Mouse (Mus musculus): Measurements from ENCODE around the gene Sez6. TPM values are rescaled to one million over a fixed set of nuclear protein-coding genes. Genes with fewer than 3 reads are reported as not detected.

The Sez6 gene
- polyA plus RNA-seq, 1 experiment from 2014 or later: 13.8 TPM

DNA sequence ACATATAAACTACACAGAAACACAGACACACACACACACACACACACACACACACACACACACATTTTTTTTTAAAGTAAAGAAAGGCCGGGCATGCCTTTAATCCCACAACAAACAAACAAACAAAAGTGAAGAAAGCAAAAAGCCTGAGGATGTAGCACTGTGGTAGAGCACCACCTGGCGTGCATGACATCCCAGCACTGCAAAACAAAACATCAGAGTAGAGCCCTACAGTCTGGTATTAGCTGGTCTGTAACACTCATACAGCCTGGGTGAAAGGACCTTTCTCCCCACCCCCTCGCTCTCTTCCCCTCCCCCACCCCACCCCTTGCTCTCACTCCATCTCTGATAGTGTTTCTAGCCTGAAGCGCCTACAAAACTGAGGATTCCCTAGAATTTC, 45.3 kb downstream of the Sez6 start:
- ATAC-seq (ENCODE audit: insufficient read depth, low FRiP score, low TSS enrichment): no peak
- 37% methylated on average over 4 of the region's 4 CpGs for WGBS

DNA sequence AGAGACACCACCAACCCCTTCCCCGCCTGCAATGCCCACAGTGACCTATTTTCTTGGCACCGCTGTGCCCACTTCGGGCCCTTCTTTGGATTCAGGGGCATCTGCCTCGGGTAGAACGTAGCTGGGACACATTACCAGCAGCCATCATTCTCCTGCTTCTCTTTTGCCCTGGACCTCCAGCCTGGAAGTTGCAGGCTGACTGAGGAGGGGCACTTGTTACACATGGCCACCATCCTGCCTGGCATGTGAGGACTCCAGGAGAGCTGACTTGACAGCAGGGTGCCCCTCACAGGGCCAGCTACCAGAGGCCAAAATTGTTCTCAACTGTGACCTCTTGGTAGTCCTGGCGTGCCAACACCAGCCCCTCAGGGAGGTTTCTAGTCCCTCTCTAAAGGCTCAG, 47.6 kb downstream of the Sez6 start:
- ATAC-seq (ENCODE audit: insufficient read depth, low FRiP score, low TSS enrichment): no peak
- Histone ChIP-seq H3K9me3 (ENCODE audit: control insufficient read depth, low read length) (no peaks in the 10 kb centered on the region), H3K27me3 (ENCODE audit: control insufficient read depth, insufficient read depth, low read length) (no peaks in the 10 kb centered on the region; the same call in 1 of the 2 replicates), H3K9ac (ENCODE audit: low read length) (no peak overlapping the region), H3K36me3 (ENCODE audit: control insufficient read depth, insufficient read depth, low read length) (no peaks in the 10 kb centered on the region), H3K27ac (ENCODE audit: low read depth, low read length) (no peak overlapping the region), H3K4me3 (ENCODE audit: low read depth, low read length) (no peak overlapping the region), H3K4me2 (ENCODE audit: low read depth) (no peak overlapping the region), H3K4me1 (ENCODE audit: control insufficient read depth, insufficient read depth, low read length) (no peaks in the 10 kb centered on the region)
- no peak for DNase-seq (ENCODE audit: low spot score)
- 81% methylated on average over 6 of the region's 6 CpGs for WGBS

More for the DNA sequence above, 45.3 kb downstream of the Sez6 start:
- H3K36me3 ChIP-seq (ENCODE audit: control insufficient read depth, insufficient read depth, low read length): no peaks in the 10 kb centered on the region
- DNase-seq (ENCODE audit: low spot score): no peak
- H3K27ac ChIP-seq (ENCODE audit: low read depth, low read length): no peak overlapping the region
- H3K9me3 ChIP-seq (ENCODE audit: control insufficient read depth, low read length): no peaks in the 10 kb centered on the region
- no peak overlapping the region for H3K4me3 ChIP-seq (ENCODE audit: low read depth, low read length)
- no peak overlapping the region for H3K4me2 ChIP-seq (ENCODE audit: low read depth)
- peaks cover 2% of the 10 kb centered on the region; the same call in 1 of the 2 replicates for H3K27me3 ChIP-seq (ENCODE audit: control insufficient read depth, insufficient read depth, low read length)
- H3K4me1 ChIP-seq (ENCODE audit: control insufficient read depth, insufficient read depth, low read length): no peaks in the 10 kb centered on the region
- H3K9ac ChIP-seq (ENCODE audit: low read length): no peak overlapping the region

DNA sequence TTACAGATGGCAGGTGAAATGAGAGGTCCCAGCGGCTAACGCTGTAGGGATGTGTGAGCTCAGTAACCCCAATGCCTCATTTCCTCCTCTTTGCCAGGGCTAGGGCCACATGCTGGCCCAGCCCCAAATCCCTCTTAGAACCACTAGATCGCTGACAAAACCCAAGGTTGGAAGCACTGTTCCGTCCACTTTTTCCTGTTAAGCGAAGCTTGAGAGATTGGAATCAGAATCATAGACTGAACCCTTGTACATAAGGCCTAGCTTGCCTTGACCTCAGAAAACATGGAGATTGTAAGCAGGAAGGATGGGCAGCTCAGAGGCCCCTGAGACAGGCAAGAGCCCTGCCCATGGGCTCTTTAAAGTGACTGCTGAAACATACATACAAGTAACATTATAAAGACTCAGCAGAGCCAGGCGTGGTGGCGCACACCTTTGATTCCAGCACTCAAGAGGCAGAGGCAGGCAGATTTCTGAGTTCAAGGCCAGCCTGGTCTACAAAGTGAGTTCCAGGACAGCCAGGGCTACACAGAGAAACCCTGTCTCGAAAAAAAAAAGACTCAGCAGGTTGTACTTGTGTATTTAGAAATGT, 48.7 kb downstream of the Sez6 start:
- 79% methylated on average over 8 of the region's 8 CpGs for WGBS
- Histone ChIP-seq H3K36me3 (ENCODE audit: control insufficient read depth, insufficient read depth, low read length) (no peaks in the 10 kb centered on the region), H3K9ac (ENCODE audit: low read length) (no peak overlapping the region), H3K4me2 (ENCODE audit: low read depth) (no peak overlapping the region), H3K4me1 (ENCODE audit: control insufficient read depth, insufficient read depth, low read length) (no peaks in the 10 kb centered on the region), H3K27me3 (ENCODE audit: control insufficient read depth, insufficient read depth, low read length) (no peaks in the 10 kb centered on the region; the same call in 1 of the 2 replicates), H3K9me3 (ENCODE audit: control insufficient read depth, low read length) (no peaks in the 10 kb centered on the region), H3K4me3 (ENCODE audit: low read depth, low read length) (no peak overlapping the region), H3K27ac (ENCODE audit: low read depth, low read length) (no peak overlapping the region)
- DNase-seq (ENCODE audit: low spot score): no peak
- no peak for ATAC-seq (ENCODE audit: insufficient read depth, low FRiP score, low TSS enrichment)

DNA sequence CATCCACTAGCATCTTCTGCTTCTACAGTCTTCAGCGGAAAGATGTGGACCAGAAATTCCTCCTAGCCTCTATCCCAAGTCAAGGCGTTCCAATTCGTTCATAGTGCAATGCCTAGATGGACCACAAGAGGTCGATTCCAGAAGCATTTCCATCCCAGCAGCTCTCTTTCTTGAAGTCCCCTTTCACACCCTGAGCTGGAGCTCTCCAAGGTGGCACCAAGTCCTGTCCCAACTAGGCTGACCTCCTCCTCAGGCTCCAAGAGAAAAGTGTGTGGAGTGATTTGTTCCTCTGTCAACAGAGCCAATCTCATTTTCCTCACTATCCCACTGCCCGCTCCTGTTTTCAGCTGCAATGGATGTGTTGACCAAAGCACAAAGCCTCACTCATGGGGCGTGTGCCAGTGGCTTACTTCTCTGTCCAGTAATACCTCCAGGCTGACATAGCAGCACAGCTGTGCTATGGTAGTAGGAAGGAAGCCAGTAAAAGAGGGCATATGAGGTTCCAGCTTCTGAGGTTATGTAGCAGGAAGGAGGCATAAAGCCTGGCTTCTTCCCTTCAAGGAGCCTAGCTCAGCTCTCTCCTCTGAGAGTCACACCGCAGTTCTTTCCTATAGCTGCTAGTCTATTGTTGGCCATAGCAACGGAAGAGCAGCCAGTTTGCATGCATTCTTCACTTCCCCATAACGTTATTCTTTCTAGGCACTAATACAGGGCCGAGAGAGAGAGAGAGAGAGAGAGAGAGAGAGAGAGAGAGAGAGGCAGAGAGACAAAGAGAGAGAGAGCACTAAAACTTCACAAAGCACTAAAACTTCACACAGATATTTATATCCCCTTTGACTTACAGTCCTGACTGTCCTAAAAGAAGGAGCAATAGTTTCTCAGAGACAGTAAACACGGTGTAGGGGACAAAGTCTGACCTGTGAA, 49.9 kb downstream of the Sez6 start:
- 34% methylated on average over 11 of the region's 11 CpGs for WGBS
- no peaks in the 10 kb centered on the region for H3K9me3 ChIP-seq (ENCODE audit: control insufficient read depth, low read length)
- no peak overlapping the region for H3K27ac ChIP-seq (ENCODE audit: low read depth, low read length)
- no peak overlapping the region for H3K4me3 ChIP-seq (ENCODE audit: low read depth, low read length)
- no peak overlapping the region for H3K4me2 ChIP-seq (ENCODE audit: low read depth)
- no peaks in the 10 kb centered on the region; the same call in 1 of the 2 replicates for H3K27me3 ChIP-seq (ENCODE audit: control insufficient read depth, insufficient read depth, low read length)
- no peaks in the 10 kb centered on the region for H3K36me3 ChIP-seq (ENCODE audit: control insufficient read depth, insufficient read depth, low read length)
- no peak overlapping the region for H3K9ac ChIP-seq (ENCODE audit: low read length)
- ATAC-seq (ENCODE audit: insufficient read depth, low FRiP score, low TSS enrichment) (no peak), DNase-seq (ENCODE audit: low spot score) (peak; percentile 44)
- peaks cover 4% of the 10 kb centered on the region; the same call in 1 of the 2 replicates for H3K4me1 ChIP-seq (ENCODE audit: control insufficient read depth, insufficient read depth, low read length)

DNA sequence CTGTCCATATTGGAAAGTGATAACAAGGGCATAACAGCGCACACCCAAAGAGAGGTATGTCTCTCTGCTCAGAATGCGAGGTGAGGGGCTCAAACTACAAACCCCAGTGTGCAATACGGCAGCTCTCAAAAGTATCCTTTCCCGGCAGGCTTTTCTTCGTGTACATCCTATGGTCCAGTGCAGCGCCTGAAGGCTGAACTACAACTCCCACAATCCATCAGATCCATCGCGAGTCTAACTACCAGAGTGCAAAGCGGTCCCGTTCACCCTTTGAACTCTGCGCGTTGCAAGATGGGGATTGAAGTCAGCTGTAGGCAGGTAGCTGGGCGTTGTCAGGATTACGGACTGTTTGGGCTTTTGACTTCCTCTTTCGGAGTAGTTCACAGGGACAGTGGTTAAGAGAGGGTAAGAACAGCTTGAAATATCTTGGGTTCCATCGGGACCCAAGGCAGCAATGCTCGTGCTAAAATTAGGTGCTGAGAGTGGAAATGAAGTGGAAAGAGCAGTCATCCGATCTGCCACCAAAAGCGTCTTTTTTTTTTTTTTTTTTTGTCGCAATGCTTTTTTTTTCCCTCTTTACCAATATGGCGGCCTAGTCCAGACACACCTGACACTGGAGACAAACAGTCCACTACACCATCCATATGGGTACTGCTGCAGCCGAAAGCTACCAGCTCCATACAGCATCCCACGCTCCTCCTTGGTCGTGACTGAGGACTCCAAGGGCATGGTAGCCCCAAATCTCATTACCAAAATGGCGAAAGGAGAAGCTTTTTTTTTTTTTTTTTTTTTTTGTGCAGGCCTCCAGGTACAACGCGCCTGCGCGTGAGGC, 51.2 kb downstream of the Sez6 start:
- Histone ChIP-seq H3K9ac (ENCODE audit: low read length) (peak overlapping the region; percentile 49), H3K4me1 (ENCODE audit: control insufficient read depth, insufficient read depth, low read length) (peaks cover 8% of the 10 kb centered on the region; the same call in 1 of the 2 replicates), H3K9me3 (ENCODE audit: control insufficient read depth, low read length) (no peaks in the 10 kb centered on the region), H3K36me3 (ENCODE audit: control insufficient read depth, insufficient read depth, low read length) (no peaks in the 10 kb centered on the region), H3K4me3 (ENCODE audit: low read depth, low read length) (peak overlapping the region; percentile 100), H3K4me2 (ENCODE audit: low read depth) (peak overlapping the region; percentile 63), H3K27me3 (ENCODE audit: control insufficient read depth, insufficient read depth, low read length) (no peaks in the 10 kb centered on the region), H3K27ac (ENCODE audit: low read depth, low read length) (peak overlapping the region; percentile 89)
- ATAC-seq (ENCODE audit: insufficient read depth, low FRiP score, low TSS enrichment) (peak; percentile 86), DNase-seq (ENCODE audit: low spot score) (peak; percentile 94)
- 0% methylated on average over 29 of the region's 29 CpGs for WGBS

DNA sequence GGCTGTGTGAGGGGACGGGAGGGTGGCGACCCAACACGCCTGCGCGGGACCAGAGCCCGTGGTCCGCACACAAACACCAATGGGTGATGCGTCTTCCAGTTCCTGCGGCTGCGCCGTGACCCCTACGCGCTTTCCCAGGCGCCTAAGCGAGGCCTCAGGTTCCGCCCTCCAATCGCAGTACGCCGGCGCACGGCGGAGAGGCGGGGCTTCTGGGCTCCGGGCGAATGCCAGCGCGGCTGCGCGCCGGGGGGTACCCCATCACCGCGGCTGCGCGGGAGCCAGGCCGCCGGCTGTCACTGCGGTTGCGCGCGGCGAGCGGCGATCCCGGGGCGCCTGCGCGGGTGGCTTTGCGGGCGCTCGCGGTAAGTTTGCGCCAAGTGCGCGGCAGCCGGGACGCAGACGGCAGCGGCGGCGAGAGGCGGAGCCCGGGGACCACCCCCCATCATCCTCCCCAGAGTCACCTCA, 51.9 kb downstream of the Sez6 start, which contains the start of gene Phf12:
TSS of gene Phf12 (plus strand) at position 314 of the 465 bp plus-strand sequence.
- DNase-seq (ENCODE audit: low spot score): peak; percentile 100
- H3K4me3 ChIP-seq (ENCODE audit: low read depth, low read length): peak within 1 kb of the TSS; percentile 100
- peak; percentile 84 for ATAC-seq (ENCODE audit: insufficient read depth, low FRiP score, low TSS enrichment)
- no peaks in the 10 kb centered on the region for H3K27me3 ChIP-seq (ENCODE audit: control insufficient read depth, insufficient read depth, low read length)
- 0% methylated on average over 61 of the region's 62 CpGs for WGBS
- peak within 1 kb of the TSS; percentile 89 for H3K27ac ChIP-seq (ENCODE audit: low read depth, low read length)
- peak within 1 kb of the TSS; percentile 66 for H3K4me2 ChIP-seq (ENCODE audit: low read depth)
- H3K4me1 ChIP-seq (ENCODE audit: control insufficient read depth, insufficient read depth, low read length): peaks cover 8% of the 10 kb centered on the region; the same call in 1 of the 2 replicates
- H3K9ac ChIP-seq (ENCODE audit: low read length): peak within 1 kb of the TSS; percentile 96
- no peaks in the 10 kb centered on the region for H3K9me3 ChIP-seq (ENCODE audit: control insufficient read depth, low read length)
- H3K36me3 ChIP-seq (ENCODE audit: control insufficient read depth, insufficient read depth, low read length): no peaks in the 10 kb centered on the region

DNA sequence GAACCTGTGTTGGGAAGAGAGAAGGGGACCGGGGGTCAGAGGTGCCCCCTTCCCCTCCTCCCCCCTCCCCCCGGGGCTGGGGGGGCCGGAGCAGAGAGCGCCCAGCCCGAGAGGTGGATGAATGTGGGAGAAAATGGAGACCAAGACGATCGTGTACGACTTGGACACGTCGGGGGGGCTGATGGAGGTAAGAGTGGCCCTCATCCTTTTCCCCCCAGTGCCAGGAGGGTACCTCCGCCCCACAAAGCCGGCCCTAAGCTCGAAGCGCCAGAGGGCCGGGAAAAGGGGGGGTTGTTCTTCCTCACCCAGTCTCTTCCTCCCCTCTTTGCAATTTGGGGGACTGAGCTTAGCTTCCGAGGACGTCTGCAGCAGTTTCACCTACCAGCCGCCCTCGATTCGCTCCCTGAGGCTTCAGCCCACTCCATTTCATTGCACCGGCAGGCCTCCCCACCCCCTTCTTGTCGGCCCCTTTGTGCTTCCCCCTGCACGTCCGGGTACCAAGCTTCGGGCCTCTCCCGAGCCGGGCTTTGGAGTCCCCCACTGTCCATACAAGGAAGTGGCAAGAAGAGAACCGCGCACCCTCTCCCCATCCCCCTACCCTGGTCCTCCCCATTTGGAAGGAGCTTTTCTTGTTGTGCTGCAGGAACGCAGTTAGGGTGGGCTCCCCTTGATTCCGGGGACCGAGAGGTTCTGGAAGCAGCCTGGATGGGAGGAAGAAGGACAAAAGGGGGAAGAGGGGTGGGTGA, 52.8 kb downstream of the Sez6 start:
- under 1% methylated on average over 20 of the region's 32 CpGs for WGBS
- H3K27me3 ChIP-seq (ENCODE audit: control insufficient read depth, insufficient read depth, low read length): no peaks in the 10 kb centered on the region
- peaks cover 8% of the 10 kb centered on the region; the same call in 1 of the 2 replicates for H3K4me1 ChIP-seq (ENCODE audit: control insufficient read depth, insufficient read depth, low read length)
- no peak for ATAC-seq (ENCODE audit: insufficient read depth, low FRiP score, low TSS enrichment)
- peak overlapping the region; percentile 86 for H3K27ac ChIP-seq (ENCODE audit: low read depth, low read length)
- peak overlapping the region; percentile 100 for H3K4me3 ChIP-seq (ENCODE audit: low read depth, low read length)
- H3K4me2 ChIP-seq (ENCODE audit: low read depth): peak overlapping the region; percentile 66
- H3K9ac ChIP-seq (ENCODE audit: low read length): peak overlapping the region; percentile 96
- peak; percentile 63 for DNase-seq (ENCODE audit: low spot score)
- H3K36me3 ChIP-seq (ENCODE audit: control insufficient read depth, insufficient read depth, low read length): no peaks in the 10 kb centered on the region
- H3K9me3 ChIP-seq (ENCODE audit: control insufficient read depth, low read length): no peaks in the 10 kb centered on the region
